Mouse (Mus musculus): ENCODE measurements around the gene Gria2.

Gria2 gene

GRCm38 (mm10) chr3:80802596-80803081 is at the start of gene Gria2:
Gria2 (minus strand) TSS chr3:80802835.
- peak; percentile 37 for DNase-seq

- DNase-seq = no peak
Observed at GRCm38 (mm10) chr3:80850947-80851346, 48.3 kb upstream of the Gria2 start.

- DNase-seq = no peak
Observed at GRCm38 (mm10) chr3:80845634-80846033, 43.0 kb upstream of the Gria2 start.

GRCm38 (mm10) chr3:80839845-80840244 is 37.2 kb upstream of the Gria2 start:
- no peak for DNase-seq

- DNase-seq = no peak
Observed at GRCm38 (mm10) chr3:80837583-80837982, 34.9 kb upstream of the Gria2 start.

- no peak for DNase-seq
Observed at GRCm38 (mm10) chr3:80823975-80824374, 21.3 kb upstream of the Gria2 start.

GRCm38 (mm10) chr3:80818619-80819018 is 16.0 kb upstream of the Gria2 start:
- DNase-seq = no peak

- DNase-seq = no peak
Observed at GRCm38 (mm10) chr3:80813734-80814133, 11.1 kb upstream of the Gria2 start.

- no peak for DNase-seq
Observed at GRCm38 (mm10) chr3:80812237-80812636, 9.6 kb upstream of the Gria2 start.

GRCm38 (mm10) chr3:80805327-80805726 is 2.7 kb upstream of the Gria2 start:
- DNase-seq = no peak

GRCm38 (mm10) chr3:80803811-80804210 is 1.2 kb upstream of the Gria2 start:
- DNase-seq = no peak

- no peak for DNase-seq
Observed at GRCm38 (mm10) chr3:80803211-80803610, 576 bp upstream of the Gria2 start.

GRCm38 (mm10) chr3:80801827-80802310 is 766 bp downstream of the Gria2 start:
- DNase-seq = no peak

- no peak for DNase-seq
Observed at GRCm38 (mm10) chr3:80800995-80801826, 1.4 kb downstream of the Gria2 start.

GRCm38 (mm10) chr3:80800299-80800994 is 2.2 kb downstream of the Gria2 start:
- no peak for DNase-seq

GRCm38 (mm10) chr3:80797935-80798334 is 4.7 kb downstream of the Gria2 start:
- no peak for DNase-seq

GRCm38 (mm10) chr3:80796764-80797163 is 5.9 kb downstream of the Gria2 start:
- no peak for DNase-seq

- no peak for DNase-seq
Observed at GRCm38 (mm10) chr3:80795284-80795683, 7.4 kb downstream of the Gria2 start.

GRCm38 (mm10) chr3:80787116-80787744 is 15.4 kb downstream of the Gria2 start:
- DNase-seq = no peak

GRCm38 (mm10) chr3:80781144-80781530 is 21.5 kb downstream of the Gria2 start:
- DNase-seq = no peak

GRCm38 (mm10) chr3:80780383-80781143 is 22.1 kb downstream of the Gria2 start:
- DNase-seq = no peak

GRCm38 (mm10) chr3:80776628-80777027 is 26.0 kb downstream of the Gria2 start:
- no peak for DNase-seq

- no peak for DNase-seq
Observed at GRCm38 (mm10) chr3:80775971-80776370, 26.7 kb downstream of the Gria2 start.
